Mouse (Mus musculus): ENCODE results near the gene Spats1. TPM values are rescaled to one million over a fixed set of nuclear protein-coding genes. Genes with fewer than 3 reads are reported as not detected.
A peak's percentile ranks its signal among the peaks of the same experiment; 100 is the strongest.

The Spats1 gene
- polyA plus RNA-seq, 1 experiment = not detected

- WGBS = 96% methylated on average over 21 of the region's 21 CpGs
- Histone ChIP-seq H3K27me3 (ENCODE audit: control insufficient read depth, insufficient read depth, low read length) (no peaks in the 10 kb centered on the region), H3K27ac (ENCODE audit: insufficient read depth, low read depth, low read length) (no peak overlapping the region), H3K4me1 (ENCODE audit: control insufficient read depth, insufficient read depth, insufficient read length, low read length) (no peaks in the 10 kb centered on the region), H3K4me3 (ENCODE audit: low read depth, low read length) (no peak overlapping the region), H3K36me3 (ENCODE audit: control insufficient read depth, insufficient read depth, low read length) (peaks cover 5% of the 10 kb centered on the region)
- TF ChIP-seq CTCF (IDR thresholded peaks at IDR 0.05; ENCODE audit: extremely low read depth, insufficient read length, insufficient replicate concordance, low read depth, low read length) (no peak), POLR2A (IDR thresholded peaks at IDR 0.05; ENCODE audit: low read depth, low read length) (no peak)
Observed at GRCm38 (mm10) chr17:45517135-45517534, 41.9 kb upstream of the Spats1 start.

GRCm38 (mm10) chr17:45516488-45516887, 41.3 kb upstream of the Spats1 start:
- H3K36me3 ChIP-seq (ENCODE audit: control insufficient read depth, insufficient read depth, low read length) = peaks cover 5% of the 10 kb centered on the region
- no peak for TF ChIP-seq POLR2A (IDR thresholded peaks at IDR 0.05; ENCODE audit: low read depth, low read length)
- TF ChIP-seq CTCF (IDR thresholded peaks at IDR 0.05; ENCODE audit: extremely low read depth, insufficient read length, insufficient replicate concordance, low read depth, low read length) = peak; percentile 74; the same call in 1 of the 2 replicates
- 59% methylated on average over 8 of the region's 8 CpGs for WGBS
- no peak overlapping the region for H3K4me3 ChIP-seq (ENCODE audit: low read depth, low read length)
- no peaks in the 10 kb centered on the region for H3K27me3 ChIP-seq (ENCODE audit: control insufficient read depth, insufficient read depth, low read length)
- no peaks in the 10 kb centered on the region for H3K4me1 ChIP-seq (ENCODE audit: control insufficient read depth, insufficient read depth, insufficient read length, low read length)
- no peak overlapping the region for H3K27ac ChIP-seq (ENCODE audit: insufficient read depth, low read depth, low read length)

- Histone ChIP-seq H3K4me3 (ENCODE audit: low read depth, low read length) (no peak overlapping the region), H3K36me3 (ENCODE audit: control insufficient read depth, insufficient read depth, low read length) (peaks cover 6% of the 10 kb centered on the region), H3K27ac (ENCODE audit: insufficient read depth, low read depth, low read length) (no peak overlapping the region), H3K4me1 (ENCODE audit: control insufficient read depth, insufficient read depth, insufficient read length, low read length) (no peaks in the 10 kb centered on the region), H3K27me3 (ENCODE audit: control insufficient read depth, insufficient read depth, low read length) (no peaks in the 10 kb centered on the region)
- 86% methylated on average over 10 of the region's 10 CpGs for WGBS
- no peak for TF ChIP-seq POLR2A (IDR thresholded peaks at IDR 0.05; ENCODE audit: low read depth, low read length)
- no peak for TF ChIP-seq CTCF (IDR thresholded peaks at IDR 0.05; ENCODE audit: extremely low read depth, insufficient read length, insufficient replicate concordance, low read depth, low read length)
Observed at GRCm38 (mm10) chr17:45515806-45516205, 40.6 kb upstream of the Spats1 start.

GRCm38 (mm10) chr17:45515204-45515726, 40.0 kb upstream of the Spats1 start:
- H3K27ac ChIP-seq (ENCODE audit: insufficient read depth, low read depth, low read length) = no peak overlapping the region
- H3K27me3 ChIP-seq (ENCODE audit: control insufficient read depth, insufficient read depth, low read length) = no peaks in the 10 kb centered on the region
- H3K36me3 ChIP-seq (ENCODE audit: control insufficient read depth, insufficient read depth, low read length) = peaks cover 6% of the 10 kb centered on the region
- WGBS = 39% methylated on average over 15 of the region's 15 CpGs
- no peaks in the 10 kb centered on the region for H3K4me1 ChIP-seq (ENCODE audit: control insufficient read depth, insufficient read depth, insufficient read length, low read length)
- H3K4me3 ChIP-seq (ENCODE audit: low read depth, low read length) = no peak overlapping the region
- TF ChIP-seq CTCF (IDR thresholded peaks at IDR 0.05; ENCODE audit: extremely low read depth, insufficient read length, insufficient replicate concordance, low read depth, low read length) (no peak), POLR2A (IDR thresholded peaks at IDR 0.05; ENCODE audit: low read depth, low read length) (no peak)

GRCm38 (mm10) chr17:45511757-45512156, 36.5 kb upstream of the Spats1 start:
- Histone ChIP-seq H3K4me3 (ENCODE audit: low read depth, low read length) (no peak overlapping the region), H3K27ac (ENCODE audit: insufficient read depth, low read depth, low read length) (no peak overlapping the region), H3K36me3 (ENCODE audit: control insufficient read depth, insufficient read depth, low read length) (peaks cover 7% of the 10 kb centered on the region), H3K27me3 (ENCODE audit: control insufficient read depth, insufficient read depth, low read length) (no peaks in the 10 kb centered on the region), H3K4me1 (ENCODE audit: control insufficient read depth, insufficient read depth, insufficient read length, low read length) (no peaks in the 10 kb centered on the region)
- TF ChIP-seq POLR2A (IDR thresholded peaks at IDR 0.05; ENCODE audit: low read depth, low read length) = no peak
- no peak for TF ChIP-seq CTCF (IDR thresholded peaks at IDR 0.05; ENCODE audit: extremely low read depth, insufficient read length, insufficient replicate concordance, low read depth, low read length)
- 84% methylated on average over 4 of the region's 4 CpGs for WGBS

GRCm38 (mm10) chr17:45510871-45511270, 35.7 kb upstream of the Spats1 start:
- H3K36me3 ChIP-seq (ENCODE audit: control insufficient read depth, insufficient read depth, low read length) = peaks cover 7% of the 10 kb centered on the region
- TF ChIP-seq POLR2A (IDR thresholded peaks at IDR 0.05; ENCODE audit: low read depth, low read length) (no peak), CTCF (IDR thresholded peaks at IDR 0.05; ENCODE audit: extremely low read depth, insufficient read length, insufficient replicate concordance, low read depth, low read length) (no peak)
- 82% methylated on average over 4 of the region's 4 CpGs for WGBS
- no peaks in the 10 kb centered on the region for H3K4me1 ChIP-seq (ENCODE audit: control insufficient read depth, insufficient read depth, insufficient read length, low read length)
- no peak overlapping the region for H3K27ac ChIP-seq (ENCODE audit: insufficient read depth, low read depth, low read length)
- no peak overlapping the region for H3K4me3 ChIP-seq (ENCODE audit: low read depth, low read length)
- H3K27me3 ChIP-seq (ENCODE audit: control insufficient read depth, insufficient read depth, low read length) = no peaks in the 10 kb centered on the region

GRCm38 (mm10) chr17:45506700-45507189, 31.5 kb upstream of the Spats1 start, which contains the start of gene Aars2:
Gene Aars2 (plus strand): TSS chr17:45506841.
- peak within 1 kb of the TSS; percentile 75 for H3K27ac ChIP-seq (ENCODE audit: insufficient read depth, low read depth, low read length)
- WGBS = under 1% methylated on average over 42 of the region's 42 CpGs
- TF ChIP-seq CTCF (IDR thresholded peaks at IDR 0.05; ENCODE audit: extremely low read depth, insufficient read length, insufficient replicate concordance, low read depth, low read length) (peak; percentile 92), POLR2A (IDR thresholded peaks at IDR 0.05; ENCODE audit: low read depth, low read length) (peak; percentile 58)
- peaks cover 7% of the 10 kb centered on the region for H3K36me3 ChIP-seq (ENCODE audit: control insufficient read depth, insufficient read depth, low read length)
- H3K27me3 ChIP-seq (ENCODE audit: control insufficient read depth, insufficient read depth, low read length) = no peaks in the 10 kb centered on the region
- peak within 1 kb of the TSS; percentile 99 for H3K4me3 ChIP-seq (ENCODE audit: low read depth, low read length)
- H3K4me1 ChIP-seq (ENCODE audit: control insufficient read depth, insufficient read depth, insufficient read length, low read length) = no peaks in the 10 kb centered on the region

Data from small intestine, adult 2 months (tissue).